Mouse (Mus musculus) forebrain, embryonic 14.5 days (tissue): ENCODE data around the gene Sarnp. TPM values are rescaled to one million over a fixed set of nuclear protein-coding genes. Genes with fewer than 3 reads are reported as not detected.
A peak's percentile ranks its signal among the peaks of the same experiment; 100 is the strongest.
"Not testable (repeated sequence)": the region's sequence is repeated elsewhere in the genome, so short reads cannot be mapped to it uniquely, and the experiment has no call there.

Experiments
- ATAC-seq: fragments of 200-750 bp; cut with Nextera tagmentation; 2 replicates; pipeline ENCODE4 v1.8.0; 2017; ENCODE audit warnings: mild to moderate bottlenecking, moderate library complexity
- DNase-seq: peaks from one replicate; pipeline ENCODE4 v3.0.0-alpha.2; 2015; ENCODE audit warnings: low spot score
- H3K27ac ChIP-seq: fragments of 300-500 bp; sonication (generic); 2 replicates; pipeline ENCODE4 v1.5.1; 2014; ENCODE audit warnings: low read depth, mild to moderate bottlenecking, control low read depth, low read length, moderate library complexity
- H3K27me3 ChIP-seq: fragments of 300-500 bp; sonication (generic); replicated peaks from 2 replicates; pipeline ENCODE4 v1.6.1; 2014; ENCODE audit warnings: low read length, control low read depth, mixed read lengths; ENCODE audit not compliant: control insufficient read depth, insufficient read depth
- H3K36me3 ChIP-seq: fragments of 300-500 bp; sonication (generic); 2 replicates; pipeline ENCODE4 v1.6.1; 2014; ENCODE audit warnings: low read length, control low read depth; ENCODE audit not compliant: control insufficient read depth, insufficient read depth
- H3K4me1 ChIP-seq: fragments of 300-500 bp; sonication (generic); 2 replicates; pipeline ENCODE4 v1.6.1; 2014; ENCODE audit warnings: antibody characterized with exemption, low read length, control low read depth; ENCODE audit not compliant: control insufficient read depth, insufficient read depth
- H3K4me2 ChIP-seq: fragments of 300-500 bp; sonication (generic); 2 replicates; pipeline ENCODE4 v1.6.1; 2014; ENCODE audit warnings: mild to moderate bottlenecking, control low read depth, low read length
- H3K4me3 ChIP-seq: fragments of 300-500 bp; sonication (generic); 2 replicates; pipeline ENCODE4 v1.5.1; 2014; ENCODE audit warnings: low read depth, low read length, control low read depth
- H3K9ac ChIP-seq: fragments of 300-500 bp; sonication (generic); 2 replicates; pipeline ENCODE4 v1.6.1; 2014; ENCODE audit warnings: mild to moderate bottlenecking, low read length, control low read depth, moderate library complexity
- H3K9me3 ChIP-seq: fragments of 300-500 bp; sonication (generic); replicated peaks from 2 replicates; pipeline ENCODE4 v1.6.1; 2016; ENCODE audit warnings: low read length, control low read depth, mixed read lengths; ENCODE audit not compliant: control insufficient read depth
- WGBS: fragments of 180-500 bp; shearing (Covaris S2); extraction: QIAGEN DNeasy Blood & Tissue Kit; methylation state at CpG from one replicate; pipeline ENCODE4 v1.1.7; 2014; 5-methylcytosine and 5-hydroxymethylcytosine counted together
- polyA plus RNA-seq: library from polyadenylated mRNA; unstranded; fragments of >200 nt; fragmentation: Nextera tagmentation; extraction: Ambion mirVana; gene quantifications from 2 replicates; pipeline ENCODE4 v1.2.1, GENCODE M21; 2014

The Sarnp gene
- polyA plus RNA-seq, 1 experiment from 2014 or later: 218 TPM

GRCm38 (mm10) chr10:128805092-128806000 lies 11.8 kb upstream of the Sarnp start:
- Histone ChIP-seq H3K9ac (peak overlapping the region; percentile 80), H3K4me2 (peak overlapping the region; percentile 82), H3K27ac (peak overlapping the region; percentile 97), H3K9me3 (no peaks in the 10 kb centered on the region), H3K36me3 (peaks cover 20% of the 10 kb centered on the region), H3K27me3 (no peaks in the 10 kb centered on the region), H3K4me3 (peak overlapping the region; percentile 81), H3K4me1 (peaks cover 46% of the 10 kb centered on the region)
- ATAC-seq (peak; percentile 93), DNase-seq (peak; percentile 99)
- WGBS: 1% methylated on average over 60 of the region's 70 CpGs

- no peak for DNase-seq
- Histone ChIP-seq H3K4me3 (peak overlapping the region; percentile 81), H3K27me3 (no peaks in the 10 kb centered on the region), H3K36me3 (peaks cover 18% of the 10 kb centered on the region), H3K27ac (peak overlapping the region; percentile 97), H3K9me3 (no peaks in the 10 kb centered on the region), H3K4me1 (peaks cover 46% of the 10 kb centered on the region), H3K4me2 (peak overlapping the region; percentile 82), H3K9ac (peak overlapping the region; percentile 80)
- 63% methylated on average over 6 of the region's 6 CpGs for WGBS
- no peak for ATAC-seq
Observed at GRCm38 (mm10) chr10:128806086-128806485, 11.0 kb upstream of the Sarnp start.

- Histone ChIP-seq H3K9ac (peak overlapping the region; percentile 80), H3K4me3 (peak overlapping the region; percentile 81), H3K4me1 (peaks cover 46% of the 10 kb centered on the region), H3K36me3 (peaks cover 18% of the 10 kb centered on the region; the same call in 1 of the 2 replicates), H3K4me2 (peak overlapping the region; percentile 82), H3K27me3 (no peaks in the 10 kb centered on the region), H3K9me3 (no peaks in the 10 kb centered on the region), H3K27ac (no peak overlapping the region)
- no peak for ATAC-seq
- 93% methylated on average over 8 of the region's 8 CpGs for WGBS
- no peak for DNase-seq
Observed at GRCm38 (mm10) chr10:128807018-128807417, 10.1 kb upstream of the Sarnp start.

GRCm38 (mm10) chr10:128820217-128820616 lies 3.1 kb downstream of the Sarnp start:
- WGBS: 90% methylated on average over 4 of the region's 4 CpGs
- no peaks in the 10 kb centered on the region for H3K27me3 ChIP-seq
- no peak overlapping the region for H3K4me3 ChIP-seq
- H3K36me3 ChIP-seq: peaks cover 51% of the 10 kb centered on the region
- H3K9me3 ChIP-seq: no peaks in the 10 kb centered on the region
- ATAC-seq (no peak), DNase-seq (no peak)
- no peak overlapping the region for H3K4me2 ChIP-seq
- H3K9ac ChIP-seq: no peak overlapping the region
- peaks cover 12% of the 10 kb centered on the region for H3K4me1 ChIP-seq
- no peak overlapping the region for H3K27ac ChIP-seq

- no peaks in the 10 kb centered on the region for H3K9me3 ChIP-seq
- H3K27ac ChIP-seq: peak within 1 kb of the TSS; percentile 33; the same call in 1 of the 2 replicates
- H3K27me3 ChIP-seq: no peaks in the 10 kb centered on the region
- ATAC-seq (peak; percentile 100), DNase-seq (peak; percentile 100)
- peaks cover 12% of the 10 kb centered on the region for H3K4me1 ChIP-seq
- H3K4me2 ChIP-seq: peak within 1 kb of the TSS; percentile 85
- under 1% methylated on average over 46 of the region's 46 CpGs for WGBS
- H3K9ac ChIP-seq: peak within 1 kb of the TSS; percentile 81
- peaks cover 38% of the 10 kb centered on the region for H3K36me3 ChIP-seq
- peak within 1 kb of the TSS; percentile 87 for H3K4me3 ChIP-seq
Observed at GRCm38 (mm10) chr10:128821358-128822056, 4.4 kb downstream of the Sarnp start, which contains the start of gene Ormdl2. TSS of gene Ormdl2 (minus strand) at chr10:128821645.

GRCm38 (mm10) chr10:128822135-128822534 lies 5.0 kb downstream of the Sarnp start:
- peak overlapping the region; percentile 85 for H3K4me2 ChIP-seq

GRCm38 (mm10) chr10:128823087-128823486 lies 6.0 kb downstream of the Sarnp start:
- H3K27me3 ChIP-seq, H3K27ac ChIP-seq, ATAC-seq, DNase-seq, H3K9ac ChIP-seq, H3K9me3 ChIP-seq: not testable (repeated sequence)
- H3K4me2 ChIP-seq: peak overlapping the region; percentile 85
- 79% methylated on average over 4 of the region's 4 CpGs for WGBS
- peaks cover 12% of the 10 kb centered on the region for H3K4me1 ChIP-seq
- H3K36me3 ChIP-seq: peaks cover 23% of the 10 kb centered on the region
- peak overlapping the region; percentile 87; the same call in 1 of the 2 replicates for H3K4me3 ChIP-seq

More at GRCm38 (mm10) chr10:128822135-128822534, 5.0 kb downstream of the Sarnp start:
- peaks cover 12% of the 10 kb centered on the region for H3K4me1 ChIP-seq
- DNase-seq (no peak), ATAC-seq (no peak)
- peak overlapping the region; percentile 87 for H3K4me3 ChIP-seq
- no peaks in the 10 kb centered on the region for H3K27me3 ChIP-seq
- 4% methylated on average over 13 of the region's 13 CpGs for WGBS
- H3K27ac ChIP-seq: peak overlapping the region; percentile 33; the same call in 1 of the 2 replicates
- peaks cover 32% of the 10 kb centered on the region for H3K36me3 ChIP-seq
- peak overlapping the region; percentile 81 for H3K9ac ChIP-seq
- H3K9me3 ChIP-seq: no peaks in the 10 kb centered on the region

- Histone ChIP-seq H3K36me3 (peaks cover 16% of the 10 kb centered on the region), H3K27me3 (no peaks in the 10 kb centered on the region), H3K9ac (no peak overlapping the region), H3K4me1 (peaks cover 12% of the 10 kb centered on the region), H3K4me3 (no peak overlapping the region), H3K4me2 (no peak overlapping the region), H3K27ac (no peak overlapping the region), H3K9me3 (no peaks in the 10 kb centered on the region)
- ATAC-seq: no peak
- WGBS: 97% methylated on average over 9 of the region's 9 CpGs
- no peak for DNase-seq
Observed at GRCm38 (mm10) chr10:128823821-128824220, 6.7 kb downstream of the Sarnp start.
